Mouse (Mus musculus) intestine, embryonic 16.5 days (tissue): Measurements from ENCODE around the gene Olfr205. TPM values are rescaled to one million over a fixed set of nuclear protein-coding genes. Genes with fewer than 3 reads are reported as not detected.

ENCODE experiments used
- polyA plus RNA-seq: library from polyadenylated mRNA; unstranded; fragments of >200 nt; fragmentation: Nextera tagmentation; extraction: Ambion mirVana; gene quantifications from 2 replicates; pipeline ENCODE4 v1.2.1, GENCODE M21; 2015

The Olfr205 gene
- polyA plus RNA-seq, 1 experiment from 2014 or later: not detected

Other genes starting within 250 kb of the Olfr205 start
- gene Olfr191, start 241.3 kb downstream of the Olfr205 start, polyA plus RNA-seq: not detected in 2 replicates
- gene Olfr193, start 219.3 kb downstream of the Olfr205 start, polyA plus RNA-seq: not detected in 2 replicates
- gene Olfr194, start 210.1 kb downstream of the Olfr205 start, polyA plus RNA-seq: not detected in 2 replicates
- not detected in 2 replicates for gene Olfr195, start 184.1 kb downstream of the Olfr205 start, polyA plus RNA-seq
- not detected in 2 replicates for gene Olfr196, start 160.7 kb downstream of the Olfr205 start, polyA plus RNA-seq
- not detected in 2 replicates for gene Olfr198, start 127.6 kb downstream of the Olfr205 start, polyA plus RNA-seq
- gene Olfr199, start 111.4 kb downstream of the Olfr205 start, polyA plus RNA-seq: not detected in 2 replicates
- not detected in 2 replicates for gene Olfr201, start 58.5 kb downstream of the Olfr205 start, polyA plus RNA-seq
- gene Olfr202, start 44.3 kb downstream of the Olfr205 start, polyA plus RNA-seq: not detected in 2 replicates
- gene Olfr203, start 32.3 kb downstream of the Olfr205 start, polyA plus RNA-seq: not detected in 2 replicates
- not detected in 2 replicates for gene Olfr204, start 12.9 kb downstream of the Olfr205 start, polyA plus RNA-seq
- gene Olfr206, start 18.1 kb upstream of the Olfr205 start, polyA plus RNA-seq: not detected in 2 replicates
- gene Olfr209, start 32.9 kb upstream of the Olfr205 start, polyA plus RNA-seq: not detected in 2 replicates
- not detected in 2 replicates for gene Gabrr3, start 76.2 kb upstream of the Olfr205 start, polyA plus RNA-seq
- gene Riox2, start 140.6 kb upstream of the Olfr205 start, polyA plus RNA-seq: 32.3 and 34.1 TPM in 2 replicates